Mouse (Mus musculus): Measurements from ENCODE around the gene Pank3.

DNA sequence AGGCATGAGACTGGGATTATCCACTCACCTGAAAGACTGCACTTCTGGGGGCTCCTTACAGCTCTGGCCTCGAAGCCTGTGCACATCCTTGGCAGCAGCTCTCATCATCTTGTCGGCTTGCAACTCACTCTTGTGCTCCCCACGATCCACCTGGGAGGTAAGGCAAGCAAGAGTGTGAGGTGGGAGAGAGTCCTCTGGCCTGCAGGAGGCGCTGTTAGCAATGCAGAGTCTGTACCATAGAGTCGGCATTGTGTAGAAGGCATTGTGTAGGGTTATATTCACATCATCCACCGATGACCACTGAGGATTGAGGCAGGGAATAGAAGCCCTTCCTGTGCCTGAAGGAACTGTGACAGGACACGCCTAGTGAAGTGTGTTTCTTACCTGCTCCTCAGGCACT, 71.0 kb downstream of the Pank3 start:
- TF ChIP-seq GATA1 (IDR thresholded peaks at IDR 0.05; ENCODE audit: low read length) = no peak
- TF ChIP-seq TAL1 (IDR thresholded peaks at IDR 0.05; ENCODE audit: low read length) = no peak

Measured in erythroblast, embryonic 14.5 days (primary cell).